Mouse (Mus musculus) midbrain, postnatal 0 days (tissue): ENCODE measurements around the gene Copa. TPM values are rescaled to one million over a fixed set of nuclear protein-coding genes. Genes with fewer than 3 reads are reported as not detected.

Experiments
- ATAC-seq: fragments of 200-750 bp; cut with Nextera tagmentation; 2 replicates; pipeline ENCODE4 v1.8.0; 2017; ENCODE audit warnings: moderate number of reproducible peaks, mild to moderate bottlenecking, moderate TSS enrichment, moderate library complexity; ENCODE audit not compliant: low FRiP score
- DNase-seq: peaks from one replicate; pipeline ENCODE4 v3.0.0-alpha.2; 2015; ENCODE audit warnings: low spot score
- H3K27ac ChIP-seq: fragments of 300-500 bp; sonication (generic); 2 replicates; pipeline ENCODE4 v1.5.1; 2014; ENCODE audit warnings: low read depth, mild to moderate bottlenecking, low read length, mixed read lengths
- H3K27me3 ChIP-seq: fragments of 300-500 bp; sonication (generic); 2 replicates; pipeline ENCODE4 v1.6.1; 2014; ENCODE audit warnings: low read length, control low read depth, mixed read lengths; ENCODE audit not compliant: insufficient read depth
- H3K36me3 ChIP-seq: fragments of 300-500 bp; sonication (generic); 2 replicates; pipeline ENCODE4 v1.6.1; 2014; ENCODE audit warnings: low read length, control low read depth, mixed read lengths; ENCODE audit not compliant: insufficient read depth
- H3K4me1 ChIP-seq: fragments of 300-500 bp; sonication (generic); 2 replicates; pipeline ENCODE4 v1.6.1; 2014; ENCODE audit warnings: mild to moderate bottlenecking, control low read depth, antibody characterized with exemption, low read length, mixed read lengths; ENCODE audit not compliant: insufficient read depth
- H3K4me2 ChIP-seq: fragments of 300-500 bp; sonication (generic); 2 replicates; pipeline ENCODE4 v1.6.1; 2014; ENCODE audit warnings: low read depth, mild to moderate bottlenecking, low read length, mixed read lengths; ENCODE audit not compliant: poor library complexity, severe bottlenecking
- H3K4me3 ChIP-seq: fragments of 300-500 bp; sonication (generic); 2 replicates; pipeline ENCODE4 v1.5.1; 2014; ENCODE audit warnings: low read depth, mild to moderate bottlenecking, low read length, moderate library complexity
- H3K9ac ChIP-seq: fragments of 300-500 bp; sonication (generic); replicated peaks from 2 replicates; pipeline ENCODE4 v1.6.1; 2014; ENCODE audit warnings: mild to moderate bottlenecking, low read length, moderate library complexity, mixed read lengths; ENCODE audit not compliant: poor library complexity, severe bottlenecking
- H3K9me3 ChIP-seq: fragments of 300-500 bp; sonication (generic); 2 replicates; pipeline ENCODE4 v1.6.1; 2016; ENCODE audit warnings: low read length, control low read depth
- CTCF ChIP-seq: IDR thresholded peaks from 2 replicates; pipeline ENCODE4 v1.5.1; 2016; ENCODE audit warnings: antibody characterized with exemption, mild to moderate bottlenecking
- WGBS: fragments of 180-500 bp; shearing (Covaris S2); extraction: QIAGEN DNeasy Blood & Tissue Kit; methylation state at CpG from one replicate; pipeline ENCODE4 v1.1.7; 2014; 5-methylcytosine and 5-hydroxymethylcytosine counted together
- polyA plus RNA-seq: library from polyadenylated mRNA; unstranded; fragments of >200 nt; fragmentation: Nextera tagmentation; extraction: Ambion mirVana; gene quantifications from 2 replicates; pipeline ENCODE4 v1.2.1, GENCODE M21; 2015
- total RNA-seq: library from RNA; depleted of rRNA; stranded (reverse); fragments of >200 nt; gene quantifications from 2 replicates; pipeline ENCODE4 v1.2.3, GENCODE M21; 2014

Copa gene
- total and polyA plus RNA-seq, 2 experiments from 2014 or later, result 155 to 207 TPM

DNA sequence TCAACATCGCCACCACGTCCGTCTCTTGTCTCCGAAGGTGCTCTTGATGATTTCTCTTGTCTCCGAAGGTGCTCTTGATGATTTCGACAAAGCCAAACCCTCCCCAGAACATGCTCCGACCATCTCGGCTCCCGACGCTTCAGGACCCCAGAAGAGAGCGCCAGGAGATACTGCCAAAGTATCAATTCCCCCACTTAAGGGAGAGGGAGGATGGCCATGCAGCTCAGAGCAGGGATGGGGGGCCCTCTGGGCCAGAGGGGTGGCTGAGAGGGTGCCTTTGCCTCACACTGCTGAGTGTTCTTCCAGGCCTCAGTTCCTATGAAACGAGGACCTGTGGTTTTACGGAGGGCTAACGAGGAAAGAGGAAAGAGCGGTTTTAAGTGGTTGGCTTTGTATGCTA lies 46.2 kb downstream of the Copa start:
- 94% methylated on average over 15 of the region's 15 CpGs for WGBS

DNA sequence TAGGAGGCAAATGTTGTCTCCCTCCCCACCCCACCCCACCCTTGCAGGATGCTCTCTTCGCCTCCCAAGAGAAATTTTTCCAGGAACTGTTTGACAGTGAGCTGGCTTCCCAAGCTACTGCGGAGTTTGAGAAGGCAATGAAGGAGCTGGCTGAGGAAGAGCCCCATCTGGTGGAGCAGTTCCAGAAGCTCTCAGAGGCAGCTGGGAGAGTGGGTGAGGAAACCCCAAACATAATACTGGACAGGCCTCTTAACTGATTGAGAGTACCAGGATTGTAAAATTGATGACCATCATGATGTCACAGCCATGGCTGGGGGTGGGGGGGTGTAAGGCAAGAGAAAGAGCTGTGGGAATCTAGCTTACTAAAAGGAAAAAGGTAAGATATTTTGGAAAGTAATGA lies 46.8 kb downstream of the Copa start:
- no peak overlapping the region for H3K27ac ChIP-seq
- 0 out of 2 replicates have a peak, but pooled peaks cover 9% of the 10 kb centered on the region for H3K4me1 ChIP-seq
- H3K4me2 ChIP-seq, result no peak overlapping the region
- peak; percentile 44 for DNase-seq
- 53% methylated on average over 2 of the region's 2 CpGs for WGBS
- no peak overlapping the region for H3K4me3 ChIP-seq
- no peaks in the 10 kb centered on the region for H3K27me3 ChIP-seq
- no peak for ATAC-seq
- no peak overlapping the region for H3K9ac ChIP-seq
- H3K36me3 ChIP-seq, result peaks cover 35% of the 10 kb centered on the region
- no peaks in the 10 kb centered on the region for H3K9me3 ChIP-seq
- peak; percentile 70 for TF ChIP-seq CTCF

More for the DNA sequence above, 46.2 kb downstream of the Copa start:
- TF ChIP-seq CTCF, result no peak
- DNase-seq, result no peak
- Histone ChIP-seq H3K4me2 (no peak overlapping the region), H3K9ac (no peak overlapping the region), H3K36me3 (peaks cover 31% of the 10 kb centered on the region), H3K27me3 (no peaks in the 10 kb centered on the region), H3K9me3 (no peaks in the 10 kb centered on the region), H3K4me3 (no peak overlapping the region), H3K4me1 (0 out of 2 replicates have a peak, but pooled peaks cover 9% of the 10 kb centered on the region), H3K27ac (no peak overlapping the region)
- ATAC-seq, result no peak

DNA sequence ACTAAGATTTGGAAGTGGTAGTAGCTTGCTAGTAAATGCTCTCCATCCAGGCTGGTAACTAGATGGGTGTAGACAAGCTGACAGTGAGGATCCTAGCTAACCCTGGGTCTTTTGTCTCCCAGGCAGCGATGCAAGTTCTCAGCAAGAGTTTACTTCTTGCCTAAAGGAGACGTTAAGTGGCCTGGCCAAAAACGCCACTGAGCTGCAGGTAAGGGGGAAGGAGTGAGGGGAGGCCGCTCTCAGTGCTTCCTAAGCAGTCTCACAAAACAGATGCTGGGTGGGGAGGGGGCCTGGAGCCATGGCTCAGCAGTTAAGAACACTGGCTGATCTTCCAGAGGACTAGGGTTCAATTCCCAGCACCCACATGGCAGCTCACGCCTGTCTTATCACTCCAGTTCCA lies 47.5 kb downstream of the Copa start:
- TF ChIP-seq CTCF, result no peak
- ATAC-seq, result no peak
- peaks cover 41% of the 10 kb centered on the region for H3K36me3 ChIP-seq
- no peak for DNase-seq
- no peak overlapping the region for H3K4me3 ChIP-seq
- no peak overlapping the region for H3K9ac ChIP-seq
- no peak overlapping the region for H3K27ac ChIP-seq
- no peak overlapping the region for H3K4me2 ChIP-seq
- 0 out of 2 replicates have a peak, but pooled peaks cover 9% of the 10 kb centered on the region for H3K4me1 ChIP-seq
- 96% methylated on average over 5 of the region's 5 CpGs for WGBS
- H3K27me3 ChIP-seq, result no peaks in the 10 kb centered on the region
- H3K9me3 ChIP-seq, result no peaks in the 10 kb centered on the region

DNA sequence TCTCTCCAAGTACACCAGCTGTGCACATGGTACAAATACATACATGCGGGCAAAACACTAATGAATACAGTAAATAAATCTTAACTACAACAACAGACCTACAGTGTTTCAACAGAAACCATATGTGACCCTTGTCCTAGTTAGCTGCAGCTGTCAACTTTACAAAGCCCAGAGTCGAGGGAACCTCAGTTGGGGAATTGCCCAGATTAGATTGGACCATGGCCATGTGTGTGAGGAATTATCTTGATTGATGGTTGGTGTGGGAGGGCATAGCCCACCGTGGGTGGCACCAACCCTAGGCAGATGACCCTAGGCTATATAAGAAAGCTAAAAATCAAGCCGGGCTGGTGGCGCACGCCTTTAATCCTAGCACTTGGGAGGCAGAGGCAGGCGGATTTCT lies 50.0 kb downstream of the Copa start:
- Histone ChIP-seq H3K4me3 (no peak overlapping the region), H3K27ac (no peak overlapping the region), H3K4me2 (no peak overlapping the region), H3K4me1 (0 out of 2 replicates have a peak, but pooled peaks cover 4% of the 10 kb centered on the region), H3K9ac (no peak overlapping the region), H3K36me3 (peaks cover 45% of the 10 kb centered on the region), H3K9me3 (no peaks in the 10 kb centered on the region), H3K27me3 (no peaks in the 10 kb centered on the region)
- TF ChIP-seq CTCF, result no peak
- ATAC-seq (no peak), DNase-seq (no peak)
- WGBS, result 89% methylated on average over 7 of the region's 7 CpGs

DNA sequence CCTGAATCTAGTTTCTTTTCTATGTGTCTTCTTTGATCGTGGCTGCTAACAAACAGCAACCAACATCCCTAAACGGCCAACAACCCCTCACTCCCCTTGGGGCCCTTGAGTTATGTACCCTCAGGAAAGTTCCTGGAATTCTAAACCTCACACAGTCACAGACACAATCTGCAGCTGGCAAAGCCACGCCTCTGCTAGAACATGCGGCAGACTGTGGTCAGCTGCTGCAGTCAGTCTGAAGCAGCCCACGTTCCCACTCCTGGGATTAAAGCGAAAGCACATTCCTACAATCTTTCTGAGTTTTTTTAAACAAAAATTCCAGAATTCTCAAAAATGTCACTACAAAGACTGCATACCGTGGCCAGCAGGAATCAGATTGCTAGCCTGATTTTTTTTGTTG lies 51.2 kb downstream of the Copa start:
- Histone ChIP-seq H3K4me2 (no peak overlapping the region), H3K4me1 (no peaks in the 10 kb centered on the region), H3K9ac (no peak overlapping the region), H3K4me3 (no peak overlapping the region), H3K27me3 (no peaks in the 10 kb centered on the region), H3K36me3 (peaks cover 45% of the 10 kb centered on the region), H3K9me3 (no peaks in the 10 kb centered on the region), H3K27ac (no peak overlapping the region)
- ATAC-seq (no peak), DNase-seq (no peak)
- WGBS, result 88% methylated on average over 7 of the region's 7 CpGs
- no peak for TF ChIP-seq CTCF

DNA sequence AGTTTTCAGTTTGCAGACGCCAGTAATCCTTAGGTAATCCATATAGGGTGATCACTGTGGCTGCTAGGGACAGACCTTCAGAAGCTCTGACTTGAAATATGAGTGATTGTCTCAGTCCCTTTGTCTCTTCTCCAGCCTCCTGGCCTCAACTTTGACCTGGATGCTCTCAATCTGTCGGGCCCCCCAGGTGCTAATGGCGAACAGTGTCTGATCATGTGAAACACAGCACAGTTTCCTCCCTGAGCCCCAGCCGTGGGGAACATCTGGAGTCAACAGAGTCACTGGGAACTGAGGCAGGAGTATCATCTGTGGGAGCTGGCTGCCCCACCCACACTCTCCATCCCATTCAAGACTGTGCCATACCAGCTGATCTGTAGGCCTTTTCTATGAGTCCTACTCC lies 51.7 kb downstream of the Copa start:
- 92% methylated on average over 4 of the region's 4 CpGs for WGBS
- H3K4me1 ChIP-seq, result no peaks in the 10 kb centered on the region

More for the DNA sequence above, 51.7 kb downstream of the Copa start:
- DNase-seq (no peak), ATAC-seq (no peak)
- TF ChIP-seq CTCF, result no peak
- no peak overlapping the region for H3K4me2 ChIP-seq
- H3K9me3 ChIP-seq, result no peaks in the 10 kb centered on the region
- no peak overlapping the region for H3K9ac ChIP-seq
- peaks cover 45% of the 10 kb centered on the region for H3K36me3 ChIP-seq
- H3K27me3 ChIP-seq, result no peaks in the 10 kb centered on the region
- H3K27ac ChIP-seq, result no peak overlapping the region
- no peak overlapping the region for H3K4me3 ChIP-seq
